Mouse (Mus musculus) midbrain, embryonic 16.5 days (tissue): ENCODE measurements around the gene Cul4a. TPM values are rescaled to one million over a fixed set of nuclear protein-coding genes. Genes with fewer than 3 reads are reported as not detected.
"Not testable (repeated sequence)": the region's sequence is repeated elsewhere in the genome, so short reads cannot be mapped to it uniquely, and the experiment has no call there.

Experiments
- ATAC-seq: fragments of 200-750 bp; cut with Nextera tagmentation; 2 replicates; pipeline ENCODE4 v1.8.0; 2017; ENCODE audit warnings: moderate TSS enrichment
- H3K27ac ChIP-seq: fragments of 300-500 bp; sonication (generic); 2 replicates; pipeline ENCODE4 v1.5.1; 2014; ENCODE audit warnings: mild to moderate bottlenecking, low read length, mixed read lengths
- H3K27me3 ChIP-seq: fragments of 300-500 bp; sonication (generic); 2 replicates; pipeline ENCODE4 v1.6.1; 2014; ENCODE audit warnings: low read depth, low read length, mixed read lengths; ENCODE audit not compliant: control insufficient read depth, insufficient read depth
- H3K36me3 ChIP-seq: fragments of 300-500 bp; sonication (generic); 2 replicates; pipeline ENCODE4 v1.6.1; 2014; ENCODE audit warnings: mild to moderate bottlenecking, low read length, moderate library complexity, mixed read lengths; ENCODE audit not compliant: control insufficient read depth, insufficient read depth
- H3K4me1 ChIP-seq: fragments of 300-500 bp; sonication (generic); 2 replicates; pipeline ENCODE4 v1.6.1; 2014; ENCODE audit warnings: mild to moderate bottlenecking, low read length, mixed read lengths; ENCODE audit not compliant: control insufficient read depth, insufficient read depth
- H3K4me2 ChIP-seq: fragments of 300-500 bp; sonication (generic); 2 replicates; pipeline ENCODE4 v1.6.1; 2014; ENCODE audit warnings: mild to moderate bottlenecking, low read length, mixed read lengths
- H3K4me3 ChIP-seq: fragments of 300-500 bp; sonication (generic); 2 replicates; pipeline ENCODE4 v1.5.1; 2014; ENCODE audit warnings: low read depth, mild to moderate bottlenecking, low read length, moderate library complexity, mixed read lengths
- H3K9ac ChIP-seq: fragments of 300-500 bp; sonication (generic); 2 replicates; pipeline ENCODE4 v1.6.1; 2014; ENCODE audit warnings: low read depth, low read length, mixed read lengths
- H3K9me3 ChIP-seq: fragments of 300-500 bp; sonication (generic); replicated peaks from 2 replicates; pipeline ENCODE4 v1.6.1; 2014; ENCODE audit warnings: mild to moderate bottlenecking, low read length, mixed read lengths; ENCODE audit not compliant: control insufficient read depth, poor library complexity, severe bottlenecking
- WGBS: fragments of 180-500 bp; shearing (Covaris S2); extraction: QIAGEN DNeasy Blood & Tissue Kit; methylation state at CpG from one replicate; pipeline ENCODE4 v1.1.7; 2014; 5-methylcytosine and 5-hydroxymethylcytosine counted together
- polyA plus RNA-seq: library from polyadenylated mRNA; unstranded; fragments of >200 nt; fragmentation: Nextera tagmentation; extraction: Ambion mirVana; gene quantifications from 2 replicates; pipeline ENCODE4 v1.2.1, GENCODE M21; 2015

Gene Cul4a
- polyA plus RNA-seq, 1 experiment from 2014 or later, result 72.9 TPM

DNA sequence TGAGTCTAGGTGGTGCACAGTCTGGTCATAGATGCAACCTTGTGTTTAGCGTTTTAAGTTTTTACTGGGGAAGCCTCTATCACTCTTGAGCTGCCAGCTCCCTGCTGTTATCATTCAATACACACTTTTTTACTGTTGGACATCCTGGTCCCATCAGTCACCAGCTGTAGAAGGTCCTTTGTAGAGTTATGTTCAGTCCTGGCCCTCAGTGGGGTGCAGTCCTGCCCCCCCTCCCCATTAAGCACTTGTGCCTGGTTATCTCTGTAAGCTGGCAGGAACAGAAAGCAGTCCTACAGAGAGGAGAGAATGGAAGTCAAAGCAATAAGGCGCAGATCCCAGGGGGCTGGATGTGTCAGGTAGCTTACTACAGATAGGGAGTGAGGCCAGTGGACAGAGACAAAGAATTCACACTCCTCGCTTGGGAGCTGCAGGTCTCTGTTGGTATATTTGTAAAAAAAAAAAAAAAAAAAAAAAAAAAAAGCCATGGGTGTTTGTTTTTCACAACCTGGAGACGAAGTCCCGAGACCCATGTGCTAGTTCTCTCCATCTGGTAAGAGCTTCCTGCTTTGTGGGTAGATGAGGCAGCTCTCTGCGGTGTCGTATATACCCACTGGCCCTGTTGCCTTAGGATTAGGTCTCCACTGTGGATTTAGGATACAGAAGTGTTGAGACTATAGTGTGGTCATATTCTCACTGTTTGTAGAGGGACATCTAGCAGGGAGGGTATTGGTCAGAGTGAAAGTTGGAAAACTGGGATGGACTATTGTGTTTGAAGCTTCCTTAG lies 15.7 kb downstream of the Cul4a start:
- peaks cover 20% of the 10 kb centered on the region for H3K36me3 ChIP-seq
- no peak for ATAC-seq
- no peak overlapping the region for H3K9ac ChIP-seq
- H3K27me3 ChIP-seq, result no peaks in the 10 kb centered on the region
- no peaks in the 10 kb centered on the region for H3K9me3 ChIP-seq
- H3K27ac ChIP-seq, result no peak overlapping the region
- 89% methylated on average over 7 of the region's 7 CpGs for WGBS
- no peak overlapping the region for H3K4me2 ChIP-seq
- no peaks in the 10 kb centered on the region for H3K4me1 ChIP-seq
- no peak overlapping the region for H3K4me3 ChIP-seq

DNA sequence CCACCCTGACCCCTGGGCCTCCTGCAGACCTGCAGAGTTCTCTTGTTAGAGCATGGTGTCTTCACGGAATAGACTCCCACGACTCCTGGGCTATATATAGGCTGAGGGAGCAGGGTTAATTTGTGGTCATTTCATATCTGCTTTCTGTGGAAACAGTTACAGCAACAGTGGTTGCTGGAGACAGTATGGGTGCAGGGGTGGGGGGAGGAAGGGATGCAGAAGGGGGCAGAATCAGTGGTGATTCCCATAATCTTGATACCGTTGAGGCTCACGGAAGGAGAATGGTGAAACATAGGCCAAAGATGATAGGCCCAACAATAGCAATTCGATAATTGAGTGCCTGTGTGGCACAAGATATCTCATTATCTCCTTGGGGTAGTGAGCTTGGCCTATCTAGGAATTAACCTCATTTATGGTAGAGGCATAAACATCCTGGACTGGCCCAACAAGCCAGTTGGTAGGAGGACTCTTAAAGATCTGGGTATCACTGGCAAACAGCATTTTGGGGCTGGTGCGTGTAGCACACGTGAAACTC lies 17.5 kb downstream of the Cul4a start:
- 93% methylated on average over 7 of the region's 7 CpGs for WGBS
- Histone ChIP-seq H3K4me2 (no peak overlapping the region), H3K9me3 (no peaks in the 10 kb centered on the region), H3K36me3 (peaks cover 34% of the 10 kb centered on the region), H3K27ac (no peak overlapping the region), H3K9ac (no peak overlapping the region), H3K27me3 (no peaks in the 10 kb centered on the region), H3K4me3 (no peak overlapping the region), H3K4me1 (no peaks in the 10 kb centered on the region)
- ATAC-seq, result no peak

DNA sequence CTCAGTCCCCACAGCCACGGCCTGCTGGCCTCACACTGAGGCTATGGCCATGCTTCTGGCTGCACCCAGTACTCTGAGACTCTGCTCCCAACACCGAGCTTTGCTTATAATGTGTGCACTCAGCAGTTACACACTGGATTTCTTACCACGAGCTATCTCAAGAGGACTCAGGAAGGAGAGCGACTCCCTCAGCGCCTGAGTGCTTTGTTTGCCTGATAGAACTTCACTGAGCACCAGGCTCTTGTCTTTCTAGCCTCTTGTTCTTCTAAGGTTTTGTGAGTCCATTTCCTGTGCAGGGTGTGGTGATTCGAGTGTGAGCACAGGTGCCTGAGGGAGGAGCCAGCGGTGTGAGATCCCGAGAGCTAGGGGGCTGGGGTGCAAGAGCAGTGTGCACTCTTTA lies 19.5 kb downstream of the Cul4a start:
- Histone ChIP-seq H3K4me1 (no peaks in the 10 kb centered on the region), H3K9ac (no peak overlapping the region), H3K27ac (no peak overlapping the region), H3K27me3 (no peaks in the 10 kb centered on the region), H3K36me3 (peaks cover 37% of the 10 kb centered on the region), H3K9me3 (no peaks in the 10 kb centered on the region), H3K4me3 (no peak overlapping the region), H3K4me2 (no peak overlapping the region)
- WGBS, result 96% methylated on average over 8 of the region's 8 CpGs
- ATAC-seq, result no peak

DNA sequence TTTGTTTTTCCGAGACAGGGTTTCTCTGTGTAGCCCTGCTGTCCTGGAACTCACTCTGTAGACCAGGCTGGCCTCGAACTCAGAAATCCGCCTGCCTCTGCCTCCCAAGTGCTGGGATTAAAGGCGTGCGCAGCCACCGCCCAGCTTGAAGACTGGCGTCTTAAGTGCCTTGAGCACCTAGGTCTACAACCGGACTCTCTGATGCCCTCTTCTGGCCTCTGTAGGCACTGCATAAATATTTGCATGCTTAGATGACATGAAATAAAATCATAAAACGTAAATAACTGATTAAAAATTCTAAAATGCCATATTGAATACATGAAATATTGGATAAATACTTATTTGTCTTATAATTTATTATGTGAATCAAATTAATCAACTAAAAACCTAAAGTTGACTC lies 26.8 kb downstream of the Cul4a start:
- peaks cover 50% of the 10 kb centered on the region for H3K36me3 ChIP-seq
- H3K4me3 ChIP-seq, H3K4me2 ChIP-seq, H3K9ac ChIP-seq, H3K27ac ChIP-seq, H3K27me3 ChIP-seq, H3K9me3 ChIP-seq, ATAC-seq, H3K4me1 ChIP-seq: not testable (repeated sequence)
- WGBS, result 72% methylated on average over 9 of the region's 9 CpGs

DNA sequence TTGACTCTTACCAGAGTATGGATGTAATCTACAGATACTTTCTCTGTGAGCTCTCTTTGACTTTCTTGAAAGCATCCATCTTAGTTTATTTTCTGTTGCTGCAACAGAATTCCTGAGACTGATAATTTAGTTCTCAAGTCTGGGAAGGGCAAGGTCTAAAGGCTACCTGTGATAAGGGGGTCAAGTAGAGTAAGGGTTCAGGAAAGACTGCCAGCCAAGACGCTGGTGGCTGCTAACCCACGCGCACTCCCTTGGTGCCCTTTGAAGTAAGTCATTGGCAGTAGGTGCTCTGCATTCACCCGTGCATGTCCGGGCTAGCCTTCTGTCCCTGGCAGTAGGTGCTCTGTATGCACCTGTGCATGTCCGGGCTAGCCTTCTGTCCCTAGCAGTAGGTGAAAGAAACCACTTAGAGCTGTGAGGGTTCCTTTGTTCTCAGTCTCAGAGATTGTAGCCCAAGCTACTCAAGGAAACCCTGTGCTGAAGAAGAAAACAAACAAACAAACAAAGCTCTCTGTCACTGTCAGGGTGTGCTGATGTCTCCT lies 34.3 kb downstream of the Cul4a start:
- no peaks in the 10 kb centered on the region for H3K9me3 ChIP-seq
- no peaks in the 10 kb centered on the region for H3K4me1 ChIP-seq
- no peak overlapping the region for H3K4me3 ChIP-seq
- WGBS, result 94% methylated on average over 6 of the region's 6 CpGs
- H3K4me2 ChIP-seq, result no peak overlapping the region
- H3K36me3 ChIP-seq, result peaks cover 59% of the 10 kb centered on the region
- no peak overlapping the region for H3K9ac ChIP-seq
- no peak for ATAC-seq
- no peaks in the 10 kb centered on the region for H3K27me3 ChIP-seq
- H3K27ac ChIP-seq, result no peak overlapping the region

DNA sequence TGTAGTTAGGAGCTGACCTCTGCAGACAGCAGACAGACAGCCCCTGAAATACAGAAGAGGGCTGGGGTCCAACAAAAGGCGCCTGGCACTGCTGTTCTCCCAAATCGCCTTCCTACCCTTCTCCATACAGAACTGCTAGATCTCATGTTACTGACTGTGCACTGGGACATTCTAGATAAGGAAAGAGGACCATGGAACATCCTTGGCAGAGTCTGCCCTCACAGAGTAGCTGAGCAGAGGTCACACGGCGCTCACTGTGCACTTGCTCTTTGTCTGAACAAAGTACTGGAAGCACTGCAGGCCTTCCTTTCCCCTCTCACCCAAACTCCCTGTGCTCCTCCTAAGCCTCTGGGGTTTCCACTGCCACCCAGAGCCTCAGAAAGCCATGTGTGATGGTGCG lies 36.3 kb downstream of the Cul4a start:
- Histone ChIP-seq H3K27me3 (no peaks in the 10 kb centered on the region), H3K36me3 (peaks cover 65% of the 10 kb centered on the region), H3K9me3 (no peaks in the 10 kb centered on the region), H3K4me1 (no peaks in the 10 kb centered on the region), H3K27ac (no peak overlapping the region), H3K4me2 (no peak overlapping the region), H3K4me3 (no peak overlapping the region), H3K9ac (no peak overlapping the region)
- 95% methylated on average over 5 of the region's 5 CpGs for WGBS
- no peak for ATAC-seq

DNA sequence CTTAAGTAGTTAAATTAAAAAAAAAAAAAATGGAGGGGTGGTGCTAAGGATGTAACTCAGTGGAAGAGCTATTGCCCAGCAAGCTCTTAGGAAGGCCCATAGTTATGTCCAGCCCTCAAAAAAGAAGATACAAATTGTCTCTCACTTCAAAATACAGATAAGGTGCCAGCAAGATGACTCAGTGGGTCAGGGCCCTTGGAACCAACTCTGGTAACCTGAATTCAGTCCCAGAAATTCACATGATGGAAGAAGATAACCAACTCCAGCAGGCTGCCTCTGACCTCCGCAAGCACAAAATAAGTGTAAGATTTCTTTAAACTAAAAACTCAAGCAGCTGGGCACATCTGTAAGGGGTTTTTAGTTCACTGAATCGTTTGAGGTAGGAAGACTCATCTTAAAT lies 43.1 kb downstream of the Cul4a start:
- Histone ChIP-seq H3K4me2 (no peak overlapping the region), H3K4me1 (no peaks in the 10 kb centered on the region), H3K27me3 (no peaks in the 10 kb centered on the region), H3K4me3 (no peak overlapping the region), H3K9ac (no peak overlapping the region), H3K36me3 (peaks cover 39% of the 10 kb centered on the region), H3K27ac (no peak overlapping the region), H3K9me3 (no peaks in the 10 kb centered on the region)
- WGBS, result 97% methylated on average over 2 of the region's 2 CpGs
- no peak for ATAC-seq

DNA sequence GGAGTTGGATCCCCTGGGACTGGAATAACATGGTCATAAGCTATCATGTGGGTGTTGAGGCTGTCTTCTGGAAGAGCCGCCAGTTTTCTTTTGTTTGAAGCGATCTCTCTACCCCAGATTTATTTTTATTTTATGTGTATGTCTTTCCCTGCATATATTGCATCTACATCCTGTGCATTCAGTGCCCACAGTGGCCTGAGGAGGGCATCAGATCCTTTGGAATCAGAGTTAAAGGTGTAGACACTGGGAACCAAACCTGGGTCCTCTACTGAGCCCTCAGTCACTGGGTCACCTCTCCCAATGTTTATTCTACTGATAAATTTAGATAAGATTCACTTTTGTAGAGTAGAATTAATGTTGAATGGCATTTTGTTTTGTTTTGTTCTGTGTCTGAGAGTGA lies 43.9 kb downstream of the Cul4a start:
- 93% methylated on average over 2 of the region's 2 CpGs for WGBS

DNA sequence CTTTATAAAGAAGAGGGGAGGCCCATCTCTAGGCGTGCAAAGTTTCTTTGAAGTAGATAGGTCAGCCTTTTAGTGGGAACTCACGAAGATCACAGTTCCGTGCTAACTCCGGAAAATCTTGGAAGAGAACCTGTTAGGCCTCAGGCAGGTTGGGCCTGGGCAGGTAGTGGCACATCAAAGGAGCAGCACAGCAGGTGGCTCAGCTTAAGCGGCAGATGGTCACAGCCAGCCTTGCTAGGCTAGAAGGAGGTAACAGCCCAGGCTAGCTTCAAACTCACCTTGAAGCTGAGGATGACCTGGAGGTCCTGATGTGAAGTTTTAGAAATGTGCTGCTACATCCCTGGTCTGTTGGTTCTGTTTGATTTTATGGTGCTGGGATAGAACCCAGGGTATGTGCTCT lies 44.4 kb downstream of the Cul4a start:
- Histone ChIP-seq H3K27ac (no peak overlapping the region), H3K4me3 (no peak overlapping the region), H3K36me3 (peaks cover 30% of the 10 kb centered on the region), H3K4me2 (no peak overlapping the region), H3K27me3 (no peaks in the 10 kb centered on the region), H3K9ac (no peak overlapping the region), H3K4me1 (no peaks in the 10 kb centered on the region), H3K9me3 (no peaks in the 10 kb centered on the region)
- 65% methylated on average over 5 of the region's 5 CpGs for WGBS
- ATAC-seq, result no peak

More for the DNA sequence above, 43.9 kb downstream of the Cul4a start:
- no peak overlapping the region for H3K4me3 ChIP-seq
- no peak for ATAC-seq
- H3K9me3 ChIP-seq, result no peaks in the 10 kb centered on the region
- H3K4me1 ChIP-seq, result no peaks in the 10 kb centered on the region
- H3K27ac ChIP-seq, result no peak overlapping the region
- no peak overlapping the region for H3K9ac ChIP-seq
- peaks cover 35% of the 10 kb centered on the region for H3K36me3 ChIP-seq
- no peak overlapping the region for H3K4me2 ChIP-seq
- H3K27me3 ChIP-seq, result no peaks in the 10 kb centered on the region
